Mouse (Mus musculus) midbrain, embryonic 14.5 days (tissue): ENCODE results near the gene Dis3. TPM values are rescaled to one million over a fixed set of nuclear protein-coding genes. Genes with fewer than 3 reads are reported as not detected.

Experiments
- ATAC-seq: fragments of 200-750 bp; cut with Nextera tagmentation; 2 replicates; pipeline ENCODE4 v1.8.0; 2017; ENCODE audit warnings: moderate number of reproducible peaks, moderate library complexity; ENCODE audit not compliant: low FRiP score, low TSS enrichment
- DNase-seq: peaks from one replicate; pipeline ENCODE4 v3.0.0-alpha.2; 2015
- H3K27ac ChIP-seq: fragments of 300-500 bp; sonication (generic); replicated peaks from 2 replicates; pipeline ENCODE4 v1.5.1; 2014; ENCODE audit warnings: mild to moderate bottlenecking, low read depth, low read length, moderate library complexity
- H3K27me3 ChIP-seq: fragments of 300-500 bp; sonication (generic); 2 replicates; pipeline ENCODE4 v1.6.1; 2014; ENCODE audit warnings: low read length, control low read depth, mixed read lengths; ENCODE audit not compliant: control insufficient read depth, insufficient read depth
- H3K36me3 ChIP-seq: fragments of 300-500 bp; sonication (generic); 2 replicates; pipeline ENCODE4 v1.6.1; 2014; ENCODE audit warnings: low read length, control low read depth; ENCODE audit not compliant: control insufficient read depth, insufficient read depth
- H3K4me1 ChIP-seq: fragments of 300-500 bp; sonication (generic); 2 replicates; pipeline ENCODE4 v1.6.1; 2014; ENCODE audit warnings: mild to moderate bottlenecking, antibody characterized with exemption, low read length, control low read depth; ENCODE audit not compliant: control insufficient read depth, insufficient read depth
- H3K4me2 ChIP-seq: fragments of 300-500 bp; sonication (generic); 2 replicates; pipeline ENCODE4 v1.6.1; 2014; ENCODE audit warnings: mild to moderate bottlenecking, low read length, moderate library complexity
- H3K4me3 ChIP-seq: fragments of 300-500 bp; sonication (generic); replicated peaks from 2 replicates; pipeline ENCODE4 v1.5.1; 2014; ENCODE audit warnings: low read depth, low read length
- H3K9ac ChIP-seq: fragments of 300-500 bp; sonication (generic); replicated peaks from 2 replicates; pipeline ENCODE4 v1.6.1; 2014; ENCODE audit warnings: mild to moderate bottlenecking, low read length, moderate library complexity
- H3K9me3 ChIP-seq: fragments of 300-500 bp; sonication (generic); 2 replicates; pipeline ENCODE4 v1.6.1; 2016; ENCODE audit warnings: low read length, control low read depth, mixed read lengths; ENCODE audit not compliant: control insufficient read depth
- WGBS: fragments of 180-500 bp; shearing (Covaris S2); extraction: QIAGEN DNeasy Blood & Tissue Kit; methylation state at CpG from one replicate; pipeline ENCODE4 v1.1.7; 2014; 5-methylcytosine and 5-hydroxymethylcytosine counted together
- polyA plus RNA-seq: library from polyadenylated mRNA; unstranded; fragments of >200 nt; fragmentation: Nextera tagmentation; extraction: Ambion mirVana; gene quantifications from 2 replicates; pipeline ENCODE4 v1.2.1, GENCODE M21; 2014

The Dis3 gene
- polyA plus RNA-seq, 1 experiment from 2014 or later, result 34.2 TPM

DNA sequence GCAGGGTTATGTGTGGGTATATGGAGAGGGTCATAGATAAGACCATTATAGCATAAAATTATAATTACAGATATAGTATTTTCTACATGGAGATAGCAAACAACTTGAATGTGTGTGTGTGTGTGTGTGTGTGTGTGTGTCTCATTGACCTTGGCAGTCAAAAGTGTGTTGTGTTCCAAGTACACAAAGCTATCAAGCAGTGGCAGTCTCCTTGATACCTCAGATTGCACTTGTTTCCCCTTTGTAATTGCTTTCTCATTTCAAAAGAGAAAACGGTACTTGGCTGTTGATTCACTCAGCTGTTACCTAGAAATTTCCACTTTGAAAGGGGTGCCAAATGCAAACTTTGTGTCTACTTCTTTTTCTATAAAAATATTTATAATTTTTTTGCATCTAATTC, 27.9 kb upstream of the Dis3 start:
- DNase-seq (no peak), ATAC-seq (no peak)
- H3K9me3 ChIP-seq, result no peaks in the 10 kb centered on the region
- no peak overlapping the region for H3K4me2 ChIP-seq
- no peaks in the 10 kb centered on the region for H3K27me3 ChIP-seq
- H3K36me3 ChIP-seq, result 0 out of 2 replicates have a peak, but pooled peaks cover 7% of the 10 kb centered on the region
- H3K4me3 ChIP-seq, result no peak overlapping the region
- no peak overlapping the region for H3K9ac ChIP-seq
- WGBS, result 91% methylated on average over 1 of the region's 1 CpGs
- H3K27ac ChIP-seq, result no peak overlapping the region
- H3K4me1 ChIP-seq, result no peaks in the 10 kb centered on the region

DNA sequence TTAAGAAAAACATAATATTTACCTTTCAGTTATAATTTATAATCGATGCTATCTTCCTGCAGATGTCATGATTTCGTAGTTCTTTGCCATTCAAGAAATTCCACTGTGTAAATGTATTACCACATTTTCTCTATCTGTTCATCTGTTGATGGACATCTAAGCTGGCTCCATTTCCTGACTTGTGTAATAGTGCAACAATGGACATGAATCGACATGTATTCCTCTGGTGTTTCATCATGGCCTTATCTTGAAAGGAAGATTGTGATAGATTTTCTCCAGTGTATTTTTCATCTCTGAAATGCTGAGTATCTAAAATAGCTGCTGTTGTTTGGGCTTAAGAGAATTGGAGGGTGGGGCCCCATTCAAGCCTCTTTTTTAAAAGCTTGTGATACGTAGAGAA, 27.1 kb upstream of the Dis3 start:
- 95% methylated on average over 4 of the region's 4 CpGs for WGBS
- Histone ChIP-seq H3K4me3 (no peak overlapping the region), H3K9ac (no peak overlapping the region), H3K4me2 (no peak overlapping the region), H3K9me3 (no peaks in the 10 kb centered on the region), H3K27me3 (no peaks in the 10 kb centered on the region), H3K4me1 (no peaks in the 10 kb centered on the region), H3K36me3 (peaks cover 13% of the 10 kb centered on the region; the same call in 1 of the 2 replicates), H3K27ac (no peak overlapping the region)
- no peak for DNase-seq
- no peak for ATAC-seq

DNA sequence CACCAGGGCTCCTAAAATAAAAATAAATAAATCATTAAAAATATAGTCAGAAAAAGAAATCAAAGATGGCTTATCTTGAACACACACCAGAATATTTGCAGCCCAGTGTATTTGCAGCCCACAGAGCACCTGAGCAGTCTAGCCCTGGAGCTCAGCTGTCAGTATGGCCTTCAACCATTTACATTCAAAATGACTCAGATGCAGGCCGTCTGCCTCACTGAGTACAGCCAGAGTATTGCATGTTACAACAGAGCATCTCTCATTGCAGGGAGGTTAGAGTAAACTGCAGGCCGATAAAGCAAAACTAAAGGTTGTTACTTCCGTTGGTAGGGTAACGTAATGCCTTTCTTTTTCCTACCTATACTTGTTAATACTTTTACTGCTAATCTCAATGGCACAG, 24.5 kb upstream of the Dis3 start:
- ATAC-seq (no peak), DNase-seq (no peak)
- no peaks in the 10 kb centered on the region for H3K27me3 ChIP-seq
- no peak overlapping the region for H3K9ac ChIP-seq
- H3K27ac ChIP-seq, result no peak overlapping the region
- peaks cover 13% of the 10 kb centered on the region; the same call in 1 of the 2 replicates for H3K36me3 ChIP-seq
- no peak overlapping the region for H3K4me3 ChIP-seq
- H3K9me3 ChIP-seq, result no peaks in the 10 kb centered on the region
- H3K4me1 ChIP-seq, result no peaks in the 10 kb centered on the region
- WGBS, result 89% methylated on average over 4 of the region's 4 CpGs
- no peak overlapping the region for H3K4me2 ChIP-seq

DNA sequence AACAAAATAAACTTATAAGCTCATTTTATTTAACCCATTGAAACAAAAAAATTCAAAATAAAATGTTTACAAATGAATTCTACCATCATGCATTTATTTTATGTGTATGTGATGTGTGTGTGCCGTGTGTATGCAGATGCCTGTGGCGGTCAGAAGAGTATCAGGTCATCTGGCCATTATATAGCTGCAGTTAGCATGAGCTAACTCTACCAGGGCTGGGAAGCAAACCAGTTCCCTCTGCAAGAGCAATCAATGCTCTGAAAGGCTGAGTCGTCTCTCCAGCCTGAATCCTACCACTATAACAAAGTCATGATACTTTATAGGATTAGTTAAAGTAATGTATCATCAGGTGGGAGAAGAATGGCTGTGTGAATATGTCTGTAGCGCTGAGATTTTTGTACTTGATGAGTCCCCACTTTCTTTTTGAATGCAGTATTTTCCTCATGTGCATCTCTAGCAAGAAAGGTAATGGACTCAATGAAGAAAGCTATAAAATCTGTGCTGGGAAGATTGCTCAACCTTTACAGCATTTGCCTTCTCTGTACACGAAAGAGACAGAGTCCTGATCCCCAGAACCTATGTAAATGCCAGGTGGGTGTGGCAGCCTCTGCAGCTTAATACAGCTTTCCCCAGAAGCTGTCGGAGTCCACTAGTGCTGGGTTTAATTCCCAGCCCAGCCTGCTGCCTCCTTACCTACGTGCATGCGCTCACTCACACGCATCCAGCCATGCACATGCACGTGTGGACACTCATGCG, 22.2 kb upstream of the Dis3 start:
- H3K9me3 ChIP-seq, result no peaks in the 10 kb centered on the region

DNA sequence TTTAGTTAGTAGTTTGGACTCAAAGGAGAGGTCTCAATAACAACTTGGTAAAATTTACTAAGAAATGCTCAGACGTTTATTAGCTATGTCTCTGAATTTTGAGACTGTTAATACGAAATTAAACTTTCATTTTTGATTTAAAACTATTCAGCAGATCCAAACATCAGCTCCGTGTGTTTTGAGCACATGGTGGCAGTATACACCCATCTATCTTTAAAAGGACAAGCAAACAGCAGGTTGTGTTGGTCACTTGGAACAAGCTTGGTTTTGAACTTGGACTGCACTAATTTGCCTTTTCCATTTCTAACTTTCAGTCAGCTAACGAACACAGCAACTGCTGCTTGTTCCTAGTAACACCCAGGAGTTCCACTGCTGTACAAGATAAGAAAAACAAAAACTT, 18.0 kb upstream of the Dis3 start:
- Histone ChIP-seq H3K9ac (no peak overlapping the region), H3K27me3 (no peaks in the 10 kb centered on the region), H3K4me3 (no peak overlapping the region), H3K36me3 (peaks cover 45% of the 10 kb centered on the region), H3K4me2 (no peak overlapping the region), H3K4me1 (no peaks in the 10 kb centered on the region), H3K27ac (no peak overlapping the region), H3K9me3 (no peaks in the 10 kb centered on the region)
- peak; percentile 60 for DNase-seq
- no peak for ATAC-seq
- 92% methylated on average over 4 of the region's 4 CpGs for WGBS

More for the DNA sequence above, 22.2 kb upstream of the Dis3 start:
- DNase-seq (no peak), ATAC-seq (no peak)
- Histone ChIP-seq H3K27me3 (no peaks in the 10 kb centered on the region), H3K36me3 (peaks cover 20% of the 10 kb centered on the region), H3K4me3 (no peak overlapping the region), H3K4me2 (no peak overlapping the region), H3K4me1 (no peaks in the 10 kb centered on the region), H3K27ac (no peak overlapping the region), H3K9ac (no peak overlapping the region)
- WGBS, result 85% methylated on average over 11 of the region's 11 CpGs

DNA sequence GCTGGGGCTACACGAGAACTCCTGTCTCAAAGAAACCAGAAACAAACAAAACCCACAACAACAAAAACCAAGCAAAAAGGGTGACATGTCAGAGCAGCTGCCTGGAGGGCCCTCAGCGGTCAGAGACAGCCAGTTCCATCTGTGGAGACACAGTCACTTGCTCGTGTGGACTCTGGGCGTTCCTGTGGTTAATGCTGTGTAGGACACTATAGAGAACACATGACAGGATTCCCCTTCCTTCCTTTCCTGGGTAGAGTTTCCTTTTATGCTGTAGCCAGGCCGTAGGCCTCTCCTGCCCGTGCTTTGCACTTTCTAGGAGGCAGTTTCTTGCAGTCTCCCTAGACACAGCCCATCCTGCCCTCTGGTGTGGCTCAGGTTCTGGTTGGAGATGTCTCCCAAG, 9.2 kb upstream of the Dis3 start:
- no peak overlapping the region for H3K4me2 ChIP-seq
- H3K36me3 ChIP-seq, result peaks cover 66% of the 10 kb centered on the region

DNA sequence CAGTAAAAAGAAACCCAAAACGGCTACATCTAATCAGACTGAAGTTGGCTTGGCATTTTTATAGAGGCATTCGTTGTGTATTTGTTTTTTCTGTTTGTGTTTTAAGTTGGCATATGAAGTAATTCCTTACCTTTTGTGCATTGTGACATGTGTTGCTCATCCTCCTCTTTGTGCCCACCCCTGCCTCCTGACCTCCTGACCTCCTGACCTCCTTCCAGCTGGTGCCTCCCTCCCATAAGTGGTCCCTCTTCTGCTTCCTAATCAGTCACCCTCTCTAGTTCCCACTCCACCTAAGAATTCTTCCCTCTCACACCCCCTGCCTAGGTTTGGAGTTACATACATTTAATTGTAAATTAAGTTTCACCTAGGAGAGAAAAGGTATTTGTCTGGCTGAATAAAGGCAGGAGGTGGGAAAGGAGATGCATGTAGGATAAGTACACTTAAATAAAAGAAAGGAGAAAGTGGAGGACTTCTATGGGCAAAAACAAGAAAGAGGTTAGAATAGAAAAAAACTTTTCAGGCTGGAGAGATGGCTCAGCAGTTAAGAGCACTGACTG, 8.1 kb upstream of the Dis3 start:
- Histone ChIP-seq H3K4me3 (no peak overlapping the region), H3K27ac (no peak overlapping the region), H3K9me3 (no peaks in the 10 kb centered on the region), H3K4me1 (no peaks in the 10 kb centered on the region), H3K4me2 (no peak overlapping the region), H3K9ac (no peak overlapping the region), H3K36me3 (peaks cover 66% of the 10 kb centered on the region), H3K27me3 (no peaks in the 10 kb centered on the region)
- ATAC-seq, result no peak
- DNase-seq, result no peak
- WGBS, result 82% methylated on average over 2 of the region's 2 CpGs

More for the DNA sequence above, 9.2 kb upstream of the Dis3 start:
- no peak for DNase-seq
- 95% methylated on average over 6 of the region's 6 CpGs for WGBS
- H3K9me3 ChIP-seq, result no peaks in the 10 kb centered on the region
- no peak overlapping the region for H3K9ac ChIP-seq
- H3K27me3 ChIP-seq, result no peaks in the 10 kb centered on the region
- ATAC-seq, result no peak
- H3K4me3 ChIP-seq, result no peak overlapping the region
- H3K4me1 ChIP-seq, result no peaks in the 10 kb centered on the region
- no peak overlapping the region for H3K27ac ChIP-seq

DNA sequence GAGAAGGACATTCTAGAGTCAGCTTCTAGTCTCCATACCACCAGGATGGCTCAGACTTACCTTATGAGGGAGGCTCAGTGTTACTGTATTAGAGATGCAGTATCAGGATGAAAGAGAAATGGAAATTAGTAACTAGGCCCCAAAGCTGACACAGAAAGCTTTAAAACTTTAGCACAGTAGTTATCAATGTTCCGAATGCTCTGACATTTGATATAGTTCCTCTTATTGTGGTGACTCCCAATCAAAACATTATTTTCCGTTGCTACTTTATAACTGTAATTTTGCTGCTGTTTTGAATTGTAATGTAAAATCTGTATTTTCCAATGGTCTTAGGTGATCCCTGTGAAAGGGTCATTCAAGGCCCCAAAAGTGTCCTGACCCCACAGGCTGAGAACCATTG, 7.1 kb upstream of the Dis3 start:
- no peak for DNase-seq
- WGBS, result 96% methylated on average over 2 of the region's 2 CpGs

DNA sequence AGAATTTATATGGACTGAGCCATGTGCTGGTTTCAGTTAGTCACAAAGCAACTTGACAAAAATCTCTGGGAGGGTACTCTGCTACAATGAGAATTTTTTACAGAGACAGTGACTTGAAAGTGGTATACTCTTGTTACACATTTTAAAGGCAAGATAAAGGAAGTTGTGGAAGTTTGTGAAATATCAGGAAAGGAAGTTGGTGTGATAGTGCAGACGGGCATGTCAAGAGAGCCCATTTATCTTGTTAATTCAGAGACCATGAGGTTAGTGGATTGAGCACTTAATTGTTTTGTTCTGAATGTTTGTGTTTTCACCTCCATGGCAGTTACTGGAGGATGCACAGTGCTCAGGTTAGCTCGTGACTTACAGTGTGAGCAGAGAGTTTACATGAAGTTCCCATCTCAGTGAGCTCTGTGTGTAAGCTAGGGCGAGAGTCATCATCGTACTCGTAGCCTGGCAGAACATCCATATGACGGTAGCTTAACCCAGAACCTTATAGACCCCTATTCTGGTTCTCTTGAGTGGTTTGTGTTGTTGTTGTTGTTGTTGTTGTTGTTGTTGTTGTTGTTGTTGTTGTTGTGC, 5.1 kb upstream of the Dis3 start:
- Histone ChIP-seq H3K4me2 (no peak overlapping the region), H3K27ac (no peak overlapping the region), H3K4me3 (no peak overlapping the region), H3K36me3 (peaks cover 51% of the 10 kb centered on the region), H3K4me1 (no peaks in the 10 kb centered on the region), H3K9ac (no peak overlapping the region), H3K27me3 (no peaks in the 10 kb centered on the region), H3K9me3 (no peaks in the 10 kb centered on the region)
- ATAC-seq (no peak), DNase-seq (no peak)
- WGBS, result 96% methylated on average over 6 of the region's 6 CpGs

More for the DNA sequence above, 7.1 kb upstream of the Dis3 start:
- no peak overlapping the region for H3K4me2 ChIP-seq
- H3K4me1 ChIP-seq, result no peaks in the 10 kb centered on the region
- no peak overlapping the region for H3K27ac ChIP-seq
- no peaks in the 10 kb centered on the region for H3K27me3 ChIP-seq
- no peak for ATAC-seq
- no peaks in the 10 kb centered on the region for H3K9me3 ChIP-seq
- no peak overlapping the region for H3K4me3 ChIP-seq
- peaks cover 64% of the 10 kb centered on the region for H3K36me3 ChIP-seq
- no peak overlapping the region for H3K9ac ChIP-seq
